Mouse (Mus musculus) myocyte (in vitro differentiated cells): ENCODE measurements around the gene Icam1.

Source experiments
- CEBPB ChIP-seq: IDR thresholded peaks from 2 replicates; pipeline ENCODE4 v1.6.1; 2011; ENCODE audit warnings: mild to moderate bottlenecking, moderate library complexity; ENCODE audit not compliant: poor library complexity, insufficient read depth, severe bottlenecking
- E2F4 ChIP-seq: IDR thresholded peaks from one replicate; pipeline ENCODE4 v1.6.1; 2011; ENCODE audit warnings: mild to moderate bottlenecking, control low read depth, moderate library complexity; ENCODE audit not compliant: insufficient read depth
- MAX ChIP-seq: IDR thresholded peaks from one replicate; pipeline ENCODE4 v1.6.1; 2011; ENCODE audit warnings: low read depth, mild to moderate bottlenecking, control low read depth
- MYOD1 ChIP-seq, 3 experiments: IDR thresholded peaks; one replicate each; pipeline ENCODE4 v1.6.1; 2011; ENCODE audit warnings: control low read depth in 2 of 3, low read depth in 2 of 3, mild to moderate bottlenecking in 2 of 3, moderate library complexity in 1 of 3; ENCODE audit not compliant: insufficient read length in 2 of 3, control insufficient read depth in 1 of 3
- MYOG ChIP-seq, 3 experiments: IDR thresholded peaks; one replicate each; pipeline ENCODE4 v1.6.1; 2011; ENCODE audit warnings: control low read depth in 2 of 3, low read depth in 2 of 3, mild to moderate bottlenecking in 2 of 3; ENCODE audit not compliant: insufficient read length in 2 of 3, control insufficient read depth in 1 of 3, insufficient read depth in 1 of 3
- POLR2A ChIP-seq: IDR thresholded peaks from one replicate; pipeline ENCODE4 v1.6.1; 2011; ENCODE audit warnings: low read depth, mild to moderate bottlenecking, control low read depth, moderate library complexity; ENCODE audit not compliant: insufficient read length
- POLR2AphosphoS2 ChIP-seq: IDR thresholded peaks from one replicate; pipeline ENCODE4 v1.6.1; 2011; ENCODE audit warnings: low read depth, control low read depth; ENCODE audit not compliant: insufficient read length
- REST ChIP-seq: IDR thresholded peaks from one replicate; pipeline ENCODE4 v1.6.1; 2011; ENCODE audit warnings: mild to moderate bottlenecking, control low read depth, moderate library complexity; ENCODE audit not compliant: insufficient read depth, insufficient read length
- SRF ChIP-seq: IDR thresholded peaks from one replicate; pipeline ENCODE4 v1.6.1; 2011; ENCODE audit warnings: low read depth; ENCODE audit not compliant: control insufficient read depth, insufficient read length
- TCF12 ChIP-seq: IDR thresholded peaks from one replicate; pipeline ENCODE4 v1.6.1; 2011; ENCODE audit warnings: mild to moderate bottlenecking, control low read depth; ENCODE audit not compliant: poor library complexity, insufficient read depth, severe bottlenecking
- TCF3 ChIP-seq: IDR thresholded peaks from one replicate; pipeline ENCODE4 v1.6.1; 2011; ENCODE audit warnings: low read depth, control low read depth; ENCODE audit not compliant: insufficient read length
- USF1 ChIP-seq: IDR thresholded peaks from one replicate; pipeline ENCODE4 v1.6.1; 2011; ENCODE audit warnings: low read depth, mild to moderate bottlenecking, control low read depth, moderate library complexity

DNA sequence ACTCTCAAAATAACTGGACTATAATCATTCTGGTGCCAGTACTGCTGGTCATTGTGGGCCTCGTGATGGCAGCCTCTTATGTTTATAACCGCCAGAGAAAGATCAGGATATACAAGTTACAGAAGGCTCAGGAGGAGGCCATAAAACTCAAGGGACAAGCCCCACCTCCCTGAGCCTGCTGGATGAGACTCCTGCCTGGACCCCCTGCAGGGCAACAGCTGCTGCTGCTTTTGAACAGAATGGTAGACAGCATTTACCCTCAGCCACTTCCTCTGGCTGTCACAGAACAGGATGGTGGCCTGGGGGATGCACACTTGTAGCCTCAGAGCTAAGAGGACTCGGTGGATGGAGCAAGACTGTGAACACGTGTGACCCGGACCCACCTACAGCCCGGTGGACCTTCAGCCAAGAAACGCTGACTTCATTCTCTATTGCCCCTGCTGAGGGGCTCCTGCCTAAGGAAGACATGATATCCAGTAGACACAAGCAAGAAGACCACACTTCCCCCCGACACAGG, 12.0 kb downstream of the Icam1 start:
- no peak for TF ChIP-seq POLR2A
- no peak for TF ChIP-seq POLR2AphosphoS2
- no peak for TF ChIP-seq CEBPB
- no peak for TF ChIP-seq USF1
- TF ChIP-seq E2F4, result no peak
- no peak for TF ChIP-seq MAX
- TF ChIP-seq REST, result no peak
- TF ChIP-seq MYOD1 (IDR thresholded peaks at IDR 0.05; ENCODE audit: control insufficient read depth in 1 of 3, insufficient read length in 2 of 3, low read depth in 2 of 3), result peak in 2 of 3 experiments; percentile 78 to 83
- TF ChIP-seq MYOG (IDR thresholded peaks at IDR 0.05; ENCODE audit: control insufficient read depth in 1 of 3, insufficient read depth in 1 of 3, insufficient read length in 2 of 3, low read depth in 2 of 3), result peak in 2 of 3 experiments; percentile 44 to 74
- TF ChIP-seq TCF12, result no peak
- no peak for TF ChIP-seq SRF
- no peak for TF ChIP-seq TCF3
